Mouse (Mus musculus) spleen, adult 2 months (tissue): ENCODE data around the gene Lyg2. TPM values are rescaled to one million over a fixed set of nuclear protein-coding genes. Genes with fewer than 3 reads are reported as not detected.

Experiments used
- DNase-seq, 2 experiments: peaks; one replicate each; pipeline versions ENCODE4 v3.0.0 to v3.0.0-alpha.2; 2012 to 2021; ENCODE audit warnings: low spot score in 2 of 2, low read depth in 1 of 2
- H3K27ac ChIP-seq: fragments of 200-500 bp; 2 replicates; pipeline ENCODE4 v1.5.1; 2012; ENCODE audit warnings: low read length, inconsistent platforms; ENCODE audit not compliant: insufficient read depth
- H3K27me3 ChIP-seq: fragments of 200-500 bp; 2 replicates; pipeline ENCODE4 v1.6.1; 2012; ENCODE audit warnings: mild to moderate bottlenecking, moderate library complexity, low read length, inconsistent platforms; ENCODE audit not compliant: control insufficient read depth, insufficient read depth
- H3K36me3 ChIP-seq: fragments of 200-500 bp; 2 replicates; pipeline ENCODE4 v1.6.1; 2012; ENCODE audit warnings: mild to moderate bottlenecking, low read length, inconsistent platforms; ENCODE audit not compliant: control insufficient read depth, insufficient read depth
- H3K4me1 ChIP-seq: fragments of 200-500 bp; 2 replicates; pipeline ENCODE4 v1.6.1; 2011; ENCODE audit warnings: inconsistent platforms; ENCODE audit not compliant: control insufficient read depth, insufficient read depth, insufficient read length
- H3K4me3 ChIP-seq: fragments of 200-500 bp; 2 replicates; pipeline ENCODE4 v1.5.1; 2011; ENCODE audit warnings: mild to moderate bottlenecking, inconsistent platforms; ENCODE audit not compliant: insufficient read depth, insufficient read length; ENCODE audit errors: extremely low read depth
- CTCF ChIP-seq: fragments of 200-500 bp; IDR thresholded peaks from 2 replicates; pipeline ENCODE4 v1.5.1; 2011; ENCODE audit warnings: mild to moderate bottlenecking, inconsistent platforms; ENCODE audit not compliant: insufficient read depth, insufficient read length, insufficient replicate concordance; ENCODE audit errors: extremely low read depth
- POLR2A ChIP-seq: fragments of 200-500 bp; IDR thresholded peaks from 2 replicates; pipeline ENCODE4 v1.6.1; 2011; ENCODE audit warnings: low read depth, low read length, inconsistent platforms
- WGBS: fragments of 180-500 bp; shearing (Covaris S2); methylation state at CpG from one replicate; pipeline ENCODE4 v1.1.7; 2018; 5-methylcytosine and 5-hydroxymethylcytosine counted together
- polyA plus RNA-seq: library from polyadenylated mRNA; depleted of rRNA; stranded (reverse); fragments of >200 nt; gene quantifications from 2 replicates; pipeline ENCODE4 v1.2.3, GENCODE M21; 2012

The Lyg2 gene
- polyA plus RNA-seq, 1 experiment: not detected

DNA sequence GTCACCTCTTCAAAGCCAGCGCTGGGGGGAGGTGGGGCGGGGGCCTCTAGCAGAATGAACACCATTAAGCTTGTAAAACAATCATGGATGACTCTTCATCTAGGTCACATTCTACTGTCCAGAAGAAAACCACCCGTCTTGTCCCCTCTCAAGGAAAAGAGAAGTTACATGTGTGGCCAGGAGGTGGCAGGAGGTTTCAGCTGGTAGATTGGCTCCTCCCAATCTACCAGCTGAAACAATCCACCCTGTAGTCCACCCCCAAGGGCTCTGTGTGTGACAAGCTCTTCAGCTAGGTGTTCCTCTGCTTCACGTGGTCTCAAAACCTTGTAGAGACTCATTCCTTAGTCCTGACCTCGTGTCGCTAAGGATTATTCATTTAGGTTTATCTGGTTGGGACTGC, 13.1 kb downstream of the Lyg2 start:
- Histone ChIP-seq H3K36me3 (peaks cover 16% of the 10 kb centered on the region), H3K27me3 (no peaks in the 10 kb centered on the region), H3K4me3 (no peak overlapping the region), H3K27ac (no peak overlapping the region), H3K4me1 (no peaks in the 10 kb centered on the region)
- TF ChIP-seq POLR2A: no peak
- peak; percentile 3; the same call in 1 of the 2 replicates for TF ChIP-seq CTCF
- 26% methylated on average over 6 of the region's 6 CpGs for WGBS
- peak in 1 of 2 experiments; percentile 11 for DNase-seq

DNA sequence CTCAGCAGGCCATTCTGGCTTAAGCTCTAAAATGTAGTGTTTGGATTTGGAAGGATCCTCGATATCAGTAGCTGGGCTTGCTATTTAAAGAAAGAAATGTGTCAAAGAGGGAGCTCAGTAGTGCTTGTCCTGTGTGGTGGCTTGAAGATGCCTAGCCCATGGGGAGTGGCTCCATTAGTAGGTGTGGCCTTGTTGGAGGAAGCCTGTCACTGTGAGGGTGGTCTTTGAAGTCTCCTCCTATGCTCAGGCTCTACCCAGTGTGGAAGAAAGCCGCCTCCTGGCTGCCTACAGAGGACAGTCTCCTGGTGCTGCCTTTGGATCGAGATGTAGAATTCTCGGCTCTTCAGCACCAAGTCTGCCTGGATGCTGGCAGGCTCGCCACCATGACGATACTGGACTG, 16.0 kb downstream of the Lyg2 start:
- DNase-seq: no peak
- Histone ChIP-seq H3K27ac (no peak overlapping the region), H3K36me3 (peaks cover 34% of the 10 kb centered on the region), H3K27me3 (no peaks in the 10 kb centered on the region), H3K4me1 (no peaks in the 10 kb centered on the region), H3K4me3 (no peak overlapping the region)
- 86% methylated on average over 6 of the region's 6 CpGs for WGBS
- TF ChIP-seq CTCF (no peak), POLR2A (no peak)

DNA sequence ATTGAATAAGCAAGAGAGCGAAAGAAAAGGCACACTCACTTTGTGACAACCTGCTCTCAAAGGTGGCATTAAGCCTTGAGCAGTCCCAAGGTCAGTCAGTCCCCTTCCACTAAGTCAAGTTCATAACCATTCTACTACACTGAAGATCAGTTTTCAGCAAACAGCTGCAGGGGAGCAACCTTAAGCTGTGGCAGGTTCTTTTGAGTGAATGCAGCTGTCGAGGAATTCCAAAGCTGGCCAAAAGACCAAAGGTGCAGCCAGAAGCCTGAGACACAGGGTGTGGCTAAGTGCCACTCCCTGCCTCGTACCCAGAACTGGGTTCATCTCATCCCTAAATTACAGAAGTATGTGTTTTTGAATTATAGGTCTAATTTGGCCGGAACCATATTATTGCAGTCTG, 16.5 kb downstream of the Lyg2 start:
- WGBS: 90% methylated on average over 4 of the region's 4 CpGs
- H3K36me3 ChIP-seq: peaks cover 36% of the 10 kb centered on the region
- H3K27me3 ChIP-seq: no peaks in the 10 kb centered on the region
- H3K27ac ChIP-seq: no peak overlapping the region
- H3K4me3 ChIP-seq: no peak overlapping the region
- no peak for TF ChIP-seq POLR2A
- TF ChIP-seq CTCF: no peak
- H3K4me1 ChIP-seq: no peaks in the 10 kb centered on the region
- DNase-seq: no peak

DNA sequence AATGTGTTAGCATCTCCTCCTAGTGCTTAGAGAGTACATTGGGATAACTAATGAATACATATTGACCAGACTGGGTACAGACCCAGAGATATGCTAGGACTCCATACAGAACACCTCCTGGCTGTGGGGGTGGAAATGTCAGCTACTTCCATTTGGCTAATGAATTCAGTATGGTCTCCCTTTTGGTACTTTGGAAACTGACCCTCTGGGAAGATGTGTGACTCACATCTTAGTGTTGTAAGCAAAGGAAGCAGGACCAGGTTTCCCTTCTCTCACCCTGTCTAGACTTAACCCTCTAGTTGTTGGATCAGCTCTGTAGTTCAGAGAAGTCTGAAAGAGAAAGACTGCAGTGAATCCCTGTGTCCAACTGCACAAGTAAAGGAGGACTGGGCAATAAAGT, 21.7 kb downstream of the Lyg2 start:
- no peak for TF ChIP-seq POLR2A
- Histone ChIP-seq H3K36me3 (peaks cover 38% of the 10 kb centered on the region), H3K27me3 (no peaks in the 10 kb centered on the region), H3K4me3 (no peak overlapping the region), H3K4me1 (no peaks in the 10 kb centered on the region), H3K27ac (no peak overlapping the region)
- DNase-seq: no peak

DNA sequence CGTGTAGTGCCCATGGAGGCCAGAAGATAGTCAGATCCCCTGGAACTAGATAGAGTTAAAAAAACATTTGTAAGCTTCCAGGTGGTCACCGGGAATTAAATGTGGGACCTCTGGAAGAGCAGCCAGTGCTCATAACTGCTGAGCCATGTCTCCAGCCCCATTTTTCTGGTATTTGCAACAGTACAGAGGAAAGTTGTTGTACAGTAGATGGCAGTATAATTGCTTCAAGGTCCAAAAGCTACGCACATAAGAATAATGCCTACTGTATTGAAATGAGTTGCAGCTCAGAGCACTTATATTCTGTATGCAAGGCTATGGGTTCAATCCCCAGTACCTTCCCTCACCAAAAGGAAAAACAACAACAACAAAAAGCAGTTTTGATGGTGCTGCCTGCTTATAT, 24.9 kb downstream of the Lyg2 start:
- Histone ChIP-seq H3K27me3 (no peaks in the 10 kb centered on the region), H3K36me3 (peaks cover 17% of the 10 kb centered on the region), H3K4me1 (no peaks in the 10 kb centered on the region; the same call in 1 of the 2 replicates), H3K4me3 (no peak overlapping the region), H3K27ac (no peak overlapping the region)
- WGBS: 53% methylated on average over 3 of the region's 3 CpGs
- TF ChIP-seq POLR2A: no peak
- TF ChIP-seq CTCF: no peak
- DNase-seq: no peak

DNA sequence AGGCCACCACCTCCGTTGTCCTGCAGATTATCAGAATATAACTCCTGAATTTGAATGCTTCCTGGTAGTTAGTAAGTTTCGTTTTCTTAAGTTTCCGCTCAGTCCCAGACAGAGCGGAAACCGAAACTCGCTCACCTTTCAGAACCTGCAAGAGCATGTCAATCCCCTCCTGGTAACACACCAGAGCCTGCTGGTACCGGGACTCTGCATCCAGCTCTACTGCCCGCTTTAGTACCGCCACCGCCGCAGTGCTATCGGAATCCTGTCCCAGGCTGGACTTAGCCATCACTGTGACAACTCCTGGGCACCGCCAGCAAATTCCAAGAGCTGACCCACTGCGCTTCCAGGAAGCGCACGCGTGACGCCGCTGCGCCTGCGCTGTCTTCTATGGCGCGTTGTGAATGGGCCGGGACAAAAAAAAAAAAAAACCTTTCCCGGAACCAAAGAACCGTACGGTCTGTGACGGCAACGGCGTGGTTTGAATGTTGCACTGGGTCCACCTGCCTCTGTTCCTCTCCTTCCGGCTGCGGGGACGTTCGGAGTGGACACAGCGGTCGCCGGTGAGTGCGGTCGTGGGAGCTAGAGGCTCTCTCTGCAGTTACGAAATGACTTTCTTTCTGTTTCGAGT, 26.2 kb downstream of the Lyg2 start, which contains the start of the genes Mitd1 and Mrpl30:
TSS of gene Mitd1 (minus strand) at position 387 of the 628 bp plus-strand sequence.
TSS of gene Mrpl30 (plus strand) at position 453 of the 628 bp plus-strand sequence.
- H3K4me3 ChIP-seq: peak within 1 kb of the TSS; percentile 76
- no peaks in the 10 kb centered on the region; the same call in 1 of the 2 replicates for H3K4me1 ChIP-seq
- DNase-seq: peak; percentile 72 to 82
- whole genome bisulfite sequencing: under 1% methylated on average over 41 of the region's 41 CpGs
- peaks cover 9% of the 10 kb centered on the region; the same call in 1 of the 2 replicates for H3K36me3 ChIP-seq
- peak within 1 kb of the TSS; percentile 91 for H3K27ac ChIP-seq
- TF ChIP-seq POLR2A (peak; percentile 28; the same call in 1 of the 2 replicates), CTCF (no peak)
- no peaks in the 10 kb centered on the region for H3K27me3 ChIP-seq

DNA sequence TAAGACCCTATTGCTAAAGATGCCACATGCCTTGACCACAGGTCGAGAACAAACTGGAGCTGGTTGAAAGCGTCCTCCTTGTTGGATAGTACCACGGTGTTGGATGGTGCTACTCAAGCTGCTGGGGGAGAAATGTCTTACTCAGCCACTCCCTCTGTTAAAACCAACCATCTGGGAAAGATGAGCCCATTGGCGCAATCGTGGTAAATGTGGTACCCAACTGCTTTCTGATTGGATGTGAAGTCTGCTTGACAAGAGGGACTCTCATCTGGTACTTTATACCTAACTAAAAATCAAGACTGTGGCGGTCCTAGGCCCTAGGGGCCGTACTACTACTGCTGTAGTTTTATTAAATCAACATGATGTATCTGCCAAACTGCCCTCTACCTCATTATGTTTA, 27.1 kb downstream of the Lyg2 start:
- Histone ChIP-seq H3K36me3 (peaks cover 8% of the 10 kb centered on the region; the same call in 1 of the 2 replicates), H3K27me3 (no peaks in the 10 kb centered on the region), H3K27ac (peak overlapping the region; percentile 91), H3K4me1 (no peaks in the 10 kb centered on the region; the same call in 1 of the 2 replicates), H3K4me3 (peak overlapping the region; percentile 76)
- DNase-seq: no peak
- 79% methylated on average over 7 of the region's 7 CpGs for WGBS
- TF ChIP-seq POLR2A: no peak
- TF ChIP-seq CTCF: no peak
